10 mouse cellular contexts compared by ENCODE assay signal in genomic region chr12:107183283-107183682, GRCm38 (mm10).
DNase-seq lines count a peak whose midpoint lies in the region; ATAC-seq lines count a peak whose summit lies in the region.
"Had no signal": no experiment of that assay in that cellular context is flagged by ENCODE, and none has a peak within 500 bp of the region (broad histone marks: within the 10 kb centered on the region; RNA-seq: fewer than 3 reads in every experiment).

No protein-coding gene starts in this region.

- H3K36me3 ChIP-seq in hindbrain, embryonic 15.5 days = no peaks in the 10 kb centered on the region
- H3K36me3 ChIP-seq in hindbrain, embryonic 13.5 days = no peaks in the 10 kb centered on the region
- no peaks in the 10 kb centered on the region for H3K36me3 ChIP-seq in embryonic facial prominence, embryonic 10.5 days (replicated peaks)
- no peaks in the 10 kb centered on the region for H3K36me3 ChIP-seq in limb, embryonic 13.5 days

- no peaks in the 10 kb centered on the region for H3K9me3 ChIP-seq in hindbrain, embryonic 15.5 days
- no peaks in the 10 kb centered on the region for H3K9me3 ChIP-seq in hindbrain, embryonic 13.5 days
- H3K9me3 ChIP-seq in embryonic facial prominence, embryonic 10.5 days = no peaks in the 10 kb centered on the region
- H3K9me3 ChIP-seq in limb, embryonic 13.5 days = no peaks in the 10 kb centered on the region

- H3K27ac ChIP-seq in hindbrain, embryonic 15.5 days (replicated peaks) = no peak overlapping the region
- H3K27ac ChIP-seq in hindbrain, embryonic 13.5 days = no peak overlapping the region
- H3K27ac ChIP-seq in embryonic facial prominence, embryonic 10.5 days (replicated peaks) = 0 out of 2 replicates have a peak overlapping the region, but pooled peaks have one; percentile 25
- no peak overlapping the region for H3K27ac ChIP-seq in limb, embryonic 13.5 days

- WGBS in hindbrain, embryonic 15.5 days = 53% methylated on average over 9 of the region's 9 CpGs
- WGBS in hindbrain, embryonic 13.5 days = 55% methylated on average over 9 of the region's 9 CpGs
- WGBS in embryonic facial prominence, embryonic 10.5 days = 54% methylated on average over 9 of the region's 9 CpGs
- WGBS in limb, embryonic 13.5 days = 48% methylated on average over 9 of the region's 9 CpGs

- no peaks in the 10 kb centered on the region for H3K27me3 ChIP-seq in hindbrain, embryonic 15.5 days
- no peaks in the 10 kb centered on the region for H3K27me3 ChIP-seq in hindbrain, embryonic 13.5 days
- peaks cover 8% of the 10 kb centered on the region; the same call in 1 of the 2 replicates for H3K27me3 ChIP-seq in embryonic facial prominence, embryonic 10.5 days (replicated peaks; ENCODE audit: low read depth, poor library complexity, severe bottlenecking)
- peaks cover 12% of the 10 kb centered on the region for H3K27me3 ChIP-seq in limb, embryonic 13.5 days

- peaks cover 6% of the 10 kb centered on the region; the same call in 1 of the 2 replicates for H3K4me1 ChIP-seq in hindbrain, embryonic 15.5 days (replicated peaks)
- peaks cover 25% of the 10 kb centered on the region for H3K4me1 ChIP-seq in hindbrain, embryonic 13.5 days (replicated peaks)
- peaks cover 20% of the 10 kb centered on the region for H3K4me1 ChIP-seq in embryonic facial prominence, embryonic 10.5 days
- peaks cover 8% of the 10 kb centered on the region; the same call in 1 of the 2 replicates for H3K4me1 ChIP-seq in limb, embryonic 13.5 days

- H3K4me2 ChIP-seq in hindbrain, embryonic 15.5 days = 0 out of 2 replicates have a peak overlapping the region, but pooled peaks have one; percentile 1
- H3K4me2 ChIP-seq in hindbrain, embryonic 13.5 days = no peak overlapping the region; the same call in 1 of the 2 replicates
- H3K4me2 ChIP-seq in limb, embryonic 13.5 days (replicated peaks) = peak overlapping the region; percentile 28; the same call in 1 of the 2 replicates

- no peak overlapping the region for H3K9ac ChIP-seq in hindbrain, embryonic 15.5 days
- H3K9ac ChIP-seq in hindbrain, embryonic 13.5 days = no peak overlapping the region
- H3K9ac ChIP-seq in limb, embryonic 13.5 days = no peak overlapping the region

- no peak overlapping the region for H3K4me3 ChIP-seq in hindbrain, embryonic 15.5 days
- H3K4me3 ChIP-seq in hindbrain, embryonic 13.5 days = no peak overlapping the region
- no peak overlapping the region for H3K4me3 ChIP-seq in embryonic facial prominence, embryonic 10.5 days
- H3K4me3 ChIP-seq in limb, embryonic 13.5 days = no peak overlapping the region
- H3K4me3 ChIP-seq: erythroblast, embryonic 14.5 days had no signal

- peak; percentile 65 for ATAC-seq in hindbrain, embryonic 15.5 days (ENCODE audit: low FRiP score, low read depth)
- ATAC-seq in hindbrain, embryonic 13.5 days (ENCODE audit: low FRiP score) = no peak
- ATAC-seq in limb, embryonic 13.5 days (ENCODE audit: low FRiP score, low read depth) = no peak
- ATAC-seq: lung, postnatal 0 days had no signal

- DNase-seq in CD4-positive helper T cell, adult 2 months (ENCODE audit: low read depth, low spot score) = peak; percentile 87
- DNase-seq in embryonic facial prominence, embryonic 10.5 days (ENCODE audit: low spot score) = peak; percentile 30
- DNase-seq in right cerebral cortex, postnatal 10 days (ENCODE audit: low spot score in 2 of 2) = no peak
- DNase-seq in adrenal gland, postnatal 25 days = no peak
- no peak for DNase-seq in B cell, adult 2 months

Comparison
In these comparisons a context has a peak if more than half of its experiments do, and no peak if none do; other contexts are left out.
1. DNase-seq: peak in CD4-positive helper T cell, adult 2 months (single experiment) and embryonic facial prominence, embryonic 10.5 days (single experiment); none in right cerebral cortex, postnatal 10 days (0 of 2), adrenal gland, postnatal 25 days (single experiment) and B cell, adult 2 months (0 of 2).